Mouse (Mus musculus): ENCODE measurements around the gene Timm44. TPM values are rescaled to one million over a fixed set of nuclear protein-coding genes. Genes with fewer than 3 reads are reported as not detected.

Gene Timm44
- polyA plus RNA-seq, 1 experiment from 2014 or later, result 59.1 TPM

Other genes with a start within 250 kb of the Timm44 start
- 0.12 and 0.17 TPM in 2 replicates for gene Cd209f, start 170.1 kb downstream of the Timm44 start, polyA plus RNA-seq (2015; fragmentation: Nextera tagmentation; extraction: Ambion mirVana)
- not detected in 2 replicates for gene Cd209g, start 141.8 kb downstream of the Timm44 start, polyA plus RNA-seq (2015; fragmentation: Nextera tagmentation; extraction: Ambion mirVana)
- 21.5 and 22.5 TPM in 2 replicates for gene Evi5l, start 109.3 kb downstream of the Timm44 start, polyA plus RNA-seq (2015; fragmentation: Nextera tagmentation; extraction: Ambion mirVana)
- gene Prr36, start 58.5 kb downstream of the Timm44 start, polyA plus RNA-seq (2015; fragmentation: Nextera tagmentation; extraction: Ambion mirVana), result 3.2 and 4.3 TPM in 2 replicates
- gene Lrrc8e, start 49.1 kb downstream of the Timm44 start, polyA plus RNA-seq (2015; fragmentation: Nextera tagmentation; extraction: Ambion mirVana), result 4.3 and 4.6 TPM in 2 replicates
- gene Map2k7, start 37.2 kb downstream of the Timm44 start, polyA plus RNA-seq (2015; fragmentation: Nextera tagmentation; extraction: Ambion mirVana), result 24.6 and 29.8 TPM in 2 replicates
- 0.31 and 1.3 TPM in 2 replicates for gene Gm49320, start 37.0 kb downstream of the Timm44 start, polyA plus RNA-seq (2015; fragmentation: Nextera tagmentation; extraction: Ambion mirVana)
- 5.5 and 5.9 TPM in 2 replicates for gene Tgfbr3l, start 27.7 kb downstream of the Timm44 start, polyA plus RNA-seq (2015; fragmentation: Nextera tagmentation; extraction: Ambion mirVana)
- gene Snapc2, start 22.8 kb downstream of the Timm44 start, polyA plus RNA-seq (2015; fragmentation: Nextera tagmentation; extraction: Ambion mirVana), result 50.8 and 51.6 TPM in 2 replicates
- gene Ctxn1, start 16.6 kb downstream of the Timm44 start, polyA plus RNA-seq (2015; fragmentation: Nextera tagmentation; extraction: Ambion mirVana), result 80.2 and 83.6 TPM in 2 replicates
- gene Ccl25, start 49.3 kb upstream of the Timm44 start, polyA plus RNA-seq (2015; fragmentation: Nextera tagmentation; extraction: Ambion mirVana), result 22.7 and 29.9 TPM in 2 replicates
- 215 and 219 TPM in 2 replicates for gene Elavl1, start 49.5 kb upstream of the Timm44 start, polyA plus RNA-seq (2015; fragmentation: Nextera tagmentation; extraction: Ambion mirVana)
- gene Cers4, start 217.1 kb upstream of the Timm44 start, polyA plus RNA-seq (2015; fragmentation: Nextera tagmentation; extraction: Ambion mirVana), result 28.6 and 28.7 TPM in 2 replicates